Mouse (Mus musculus) hindlimb bud, embryonic 11.5 days (tissue): ENCODE data around the gene Itih2.

Experiments used
- DNase-seq: peaks from one replicate; pipeline ENCODE4 v3.0.0-alpha.2; 2012; ENCODE audit warnings: low read depth, low spot score; ENCODE audit errors: extremely low spot score

The Itih2 gene

GRCm38 (mm10) chr2:10047758-10048436 lies 83.3 kb downstream of the Itih2 start:
- no peak for DNase-seq
